Mouse (Mus musculus) neural tube, embryonic 11.5 days (tissue): Measurements from ENCODE around the gene Rabl2. TPM values are rescaled to one million over a fixed set of nuclear protein-coding genes. Genes with fewer than 3 reads are reported as not detected.

Source experiments
- ATAC-seq: fragments of 200-750 bp; cut with Nextera tagmentation; 2 replicates; pipeline ENCODE4 v1.8.0; 2017; ENCODE audit warnings: moderate number of reproducible peaks, mild to moderate bottlenecking, moderate TSS enrichment, moderate library complexity; ENCODE audit not compliant: insufficient read depth, low FRiP score, low TSS enrichment
- DNase-seq: peaks from one replicate; pipeline ENCODE4 v3.0.0-alpha.2; 2015; ENCODE audit warnings: low spot score
- H3K27ac ChIP-seq: fragments of 300-500 bp; sonication (generic); 2 replicates; pipeline ENCODE4 v1.5.1; 2014; ENCODE audit warnings: low read depth, mild to moderate bottlenecking, low read length
- H3K27me3 ChIP-seq: fragments of 300-500 bp; sonication (generic); 2 replicates; pipeline ENCODE4 v1.6.1; 2014; ENCODE audit warnings: mild to moderate bottlenecking, low read length, mixed read lengths; ENCODE audit not compliant: control insufficient read depth, insufficient read depth
- H3K36me3 ChIP-seq: fragments of 300-500 bp; sonication (generic); 2 replicates; pipeline ENCODE4 v1.6.1; 2014; ENCODE audit warnings: mild to moderate bottlenecking, low read length, moderate library complexity, mixed read lengths; ENCODE audit not compliant: control insufficient read depth, insufficient read depth
- H3K4me1 ChIP-seq: fragments of 300-500 bp; sonication (generic); 2 replicates; pipeline ENCODE4 v1.6.1; 2014; ENCODE audit warnings: low read length, mixed read lengths; ENCODE audit not compliant: control insufficient read depth, insufficient read depth
- H3K4me2 ChIP-seq: fragments of 300-500 bp; sonication (generic); 2 replicates; pipeline ENCODE4 v1.6.1; 2014; ENCODE audit warnings: low read depth, mild to moderate bottlenecking, moderate library complexity
- H3K4me3 ChIP-seq: fragments of 300-500 bp; sonication (generic); 2 replicates; pipeline ENCODE4 v1.5.1; 2014; ENCODE audit warnings: low read depth, low read length
- H3K9ac ChIP-seq: fragments of 300-500 bp; sonication (generic); 2 replicates; pipeline ENCODE4 v1.6.1; 2014; ENCODE audit warnings: mild to moderate bottlenecking, low read length
- H3K9me3 ChIP-seq: fragments of 300-500 bp; sonication (generic); 2 replicates; pipeline ENCODE4 v1.6.1; 2016; ENCODE audit warnings: low read length; ENCODE audit not compliant: control insufficient read depth
- WGBS: fragments of 180-500 bp; shearing (Covaris S2); extraction: QIAGEN DNeasy Blood & Tissue Kit; methylation state at CpG from one replicate; pipeline ENCODE4 v1.1.7; 2014; 5-methylcytosine and 5-hydroxymethylcytosine counted together
- polyA plus RNA-seq: library from polyadenylated mRNA; unstranded; fragments of >200 nt; fragmentation: Nextera tagmentation; extraction: Ambion mirVana; gene quantifications from 2 replicates; pipeline ENCODE4 v1.2.1, GENCODE M21; 2014

Gene Rabl2
- polyA plus RNA-seq, 1 experiment from 2014 or later: 104 TPM

- Histone ChIP-seq H3K9ac (no peak overlapping the region), H3K4me1 (0 out of 2 replicates have a peak, but pooled peaks cover 5% of the 10 kb centered on the region), H3K4me2 (no peak overlapping the region), H3K4me3 (no peak overlapping the region), H3K27me3 (peaks cover 9% of the 10 kb centered on the region; the same call in 1 of the 2 replicates), H3K9me3 (no peaks in the 10 kb centered on the region), H3K36me3 (no peaks in the 10 kb centered on the region), H3K27ac (no peak overlapping the region)
- 85% methylated on average over 7 of the region's 7 CpGs for WGBS
- ATAC-seq (no peak), DNase-seq (no peak)
Measured at GRCm38 (mm10) chr15:89544171-89544570, 47.6 kb downstream of the Rabl2 start.

GRCm38 (mm10) chr15:89533843-89534207 lies 57.9 kb downstream of the Rabl2 start:
- WGBS: 88% methylated on average over 10 of the region's 10 CpGs
- no peak overlapping the region for H3K9ac ChIP-seq
- H3K4me3 ChIP-seq: no peak overlapping the region
- DNase-seq: no peak
- H3K27me3 ChIP-seq: no peaks in the 10 kb centered on the region
- H3K27ac ChIP-seq: no peak overlapping the region
- ATAC-seq: no peak
- no peaks in the 10 kb centered on the region for H3K9me3 ChIP-seq
- H3K4me1 ChIP-seq: peaks cover 3% of the 10 kb centered on the region; the same call in 1 of the 2 replicates
- H3K4me2 ChIP-seq: peak overlapping the region; percentile 44; the same call in 1 of the 2 replicates
- H3K36me3 ChIP-seq: no peaks in the 10 kb centered on the region

DNA sequence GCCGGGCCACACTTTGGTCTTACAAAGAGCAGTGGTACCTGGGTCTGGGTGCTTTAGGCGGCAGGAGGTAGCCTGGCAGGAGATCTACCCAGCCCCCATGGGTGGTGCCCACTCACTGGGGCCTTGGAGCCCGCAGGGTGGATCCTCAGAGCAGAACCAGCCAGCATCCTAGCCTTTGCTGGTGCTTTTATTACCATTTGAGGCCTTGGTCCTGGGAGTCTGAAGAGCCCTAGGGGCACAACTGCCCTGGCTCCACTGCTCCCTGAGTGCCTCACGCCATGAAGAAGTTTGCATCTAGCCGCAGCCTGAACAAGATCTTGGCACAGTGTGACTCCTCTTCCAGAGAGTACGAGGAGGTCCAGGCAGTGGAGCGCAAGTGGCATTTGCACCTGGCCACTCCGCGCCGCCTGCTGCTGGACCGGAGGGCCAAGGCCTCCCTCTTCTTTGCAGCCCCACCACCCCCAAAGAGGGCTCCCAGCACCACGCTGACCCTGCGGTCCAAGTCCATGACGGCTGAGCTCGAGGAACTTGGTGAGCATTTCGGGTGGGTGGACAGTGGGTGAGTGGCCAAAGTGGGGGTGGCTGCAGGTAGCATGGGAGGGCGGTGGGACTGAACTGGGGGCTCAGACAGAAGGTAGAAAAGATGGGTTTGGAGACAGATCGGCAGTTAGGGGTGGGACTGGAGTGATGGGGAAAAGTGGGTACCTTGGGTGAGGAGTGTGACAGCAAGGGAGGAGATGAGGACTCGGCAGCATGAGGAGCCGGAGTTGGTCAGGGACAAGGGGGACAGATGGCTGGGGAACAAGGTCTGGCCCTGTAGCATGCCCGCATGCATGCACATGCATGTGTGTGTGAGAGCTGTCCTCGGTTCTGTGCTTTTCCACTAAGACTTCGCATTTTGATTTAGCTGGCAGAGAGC lies 58.5 kb downstream of the Rabl2 start:
- Histone ChIP-seq H3K4me1 (peaks cover 3% of the 10 kb centered on the region; the same call in 1 of the 2 replicates), H3K4me2 (peak overlapping the region; percentile 44), H3K9ac (peak overlapping the region; percentile 56), H3K27ac (no peak overlapping the region), H3K27me3 (no peaks in the 10 kb centered on the region), H3K9me3 (no peaks in the 10 kb centered on the region), H3K4me3 (peak overlapping the region; percentile 19), H3K36me3 (no peaks in the 10 kb centered on the region)
- ATAC-seq (0 out of 2 replicates have a peak, but pooled peaks have one; percentile 13), DNase-seq (no peak)
- 75% methylated on average over 23 of the region's 23 CpGs for WGBS

Other genes starting within 250 kb of the Rabl2 start
- 31.8 and 35.8 TPM in 2 replicates for gene Lmf2, start 236.3 kb downstream of the Rabl2 start, polyA plus RNA-seq
- gene Ncaph2, start 236.2 kb downstream of the Rabl2 start, polyA plus RNA-seq: 154 and 158 TPM in 2 replicates
- 6.0 and 8.8 TPM in 2 replicates for gene Sco2, start 218.1 kb downstream of the Rabl2 start, polyA plus RNA-seq
- 1.6 and 2.0 TPM in 2 replicates for gene Tymp, start 214.9 kb downstream of the Rabl2 start, polyA plus RNA-seq
- 0.39 and 1.0 TPM in 2 replicates for gene Odf3b, start 212.6 kb downstream of the Rabl2 start, polyA plus RNA-seq
- gene Klhdc7b, start 207.0 kb downstream of the Rabl2 start, polyA plus RNA-seq: not detected in 2 replicates
- gene Syce3, start 181.4 kb downstream of the Rabl2 start, polyA plus RNA-seq: not detected in 2 replicates
- gene Cpt1b, start 166.1 kb downstream of the Rabl2 start, polyA plus RNA-seq: 1.2 TPM in 1 of 2 replicates, not detected in the other
- 2.0 and 2.3 TPM in 2 replicates for gene C730034F03Rik, start 162.3 kb downstream of the Rabl2 start, polyA plus RNA-seq
- 0.26 and 0.64 TPM in 2 replicates for gene Gm44502, start 162.2 kb downstream of the Rabl2 start, polyA plus RNA-seq
- gene Chkb, start 162.0 kb downstream of the Rabl2 start, polyA plus RNA-seq: 58.1 and 63.8 TPM in 2 replicates
- gene Mapk8ip2, start 138.0 kb downstream of the Rabl2 start, polyA plus RNA-seq: 27.6 and 33.2 TPM in 2 replicates
- 10.3 and 10.8 TPM in 2 replicates for gene Arsa, start 114.5 kb downstream of the Rabl2 start, polyA plus RNA-seq
- 2.7 and 3.0 TPM in 2 replicates for gene Shank3, start 92.3 kb downstream of the Rabl2 start, polyA plus RNA-seq
- gene Acr, start 23.6 kb downstream of the Rabl2 start, polyA plus RNA-seq: 0.40 TPM in 1 of 2 replicates, not detected in the other
- 0.12 TPM in 1 of 2 replicates, not detected in the other for gene Syt10, start 249.9 kb upstream of the Rabl2 start, polyA plus RNA-seq